Mouse (Mus musculus): Measurements from ENCODE around the gene Phf21a. TPM values are rescaled to one million over a fixed set of nuclear protein-coding genes. Genes with fewer than 3 reads are reported as not detected.

Gene Phf21a
- polyA plus RNA-seq, 1 experiment = 52.8 TPM

DNA sequence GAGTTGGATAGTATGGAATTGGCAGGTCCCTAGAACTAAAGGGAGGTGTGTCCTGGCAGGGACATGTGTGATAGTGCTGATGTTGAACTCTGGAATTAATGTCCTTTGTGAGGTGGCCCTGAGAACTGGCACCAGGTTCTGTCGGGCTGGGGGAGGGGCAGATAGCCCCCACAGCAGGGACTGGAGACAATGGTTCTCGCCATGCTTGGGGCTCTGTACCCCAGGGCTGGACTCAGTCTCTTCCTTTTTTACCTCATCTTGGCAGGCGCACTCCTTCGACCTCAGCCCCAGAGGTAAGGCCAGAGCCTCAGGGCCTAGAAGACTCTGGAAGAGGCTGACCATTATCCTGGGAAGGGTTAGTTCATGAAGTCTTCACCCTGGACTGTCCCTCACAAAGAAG lies 289.8 kb downstream of the Phf21a start:
- no peak for TF ChIP-seq CTCF (IDR thresholded peaks at IDR 0.05; ENCODE audit: control insufficient read depth, insufficient read depth, low read length)
- TF ChIP-seq POLR2A (IDR thresholded peaks at IDR 0.05; ENCODE audit: borderline replicate concordance, control insufficient read depth, low read depth, low read length) = no peak
- WGBS = 81% methylated on average over 4 of the region's 4 CpGs
- H3K4me1 ChIP-seq (ENCODE audit: control insufficient read depth, insufficient read depth, low read length) = no peaks in the 10 kb centered on the region
- no peak overlapping the region for H3K27ac ChIP-seq (ENCODE audit: control insufficient read depth, insufficient read depth, low read depth, low read length, poor library complexity)
- no peak overlapping the region for H3K4me3 ChIP-seq (replicated peaks; ENCODE audit: control insufficient read depth, low read depth, low read length)

DNA sequence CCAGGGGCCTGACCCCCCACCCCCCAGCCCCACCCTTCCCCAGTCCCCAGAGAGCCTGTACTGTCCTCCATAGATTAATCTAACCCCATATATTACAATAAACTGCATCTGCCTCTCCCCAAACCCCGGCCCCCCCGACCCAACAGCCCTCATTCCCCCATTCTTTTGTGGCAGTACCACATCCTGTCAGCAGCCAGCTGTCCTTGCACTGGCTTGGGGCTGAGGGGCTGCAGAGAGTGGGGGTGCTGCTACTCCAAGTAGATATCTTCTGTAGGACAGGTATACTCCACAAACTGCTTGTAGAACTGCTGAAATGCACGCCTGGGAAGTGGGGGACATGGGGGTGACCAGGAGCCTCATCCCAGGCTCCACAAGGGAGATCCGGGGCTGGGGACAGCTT lies 291.2 kb downstream of the Phf21a start:
- Histone ChIP-seq H3K4me3 (replicated peaks; ENCODE audit: control insufficient read depth, low read depth, low read length) (no peak overlapping the region), H3K27ac (ENCODE audit: control insufficient read depth, insufficient read depth, low read depth, low read length, poor library complexity) (no peak overlapping the region), H3K4me1 (ENCODE audit: control insufficient read depth, insufficient read depth, low read length) (no peaks in the 10 kb centered on the region)
- 28% methylated on average over 4 of the region's 4 CpGs for WGBS
- no peak for TF ChIP-seq CTCF (IDR thresholded peaks at IDR 0.05; ENCODE audit: control insufficient read depth, insufficient read depth, low read length)
- TF ChIP-seq POLR2A (IDR thresholded peaks at IDR 0.05; ENCODE audit: borderline replicate concordance, control insufficient read depth, low read depth, low read length) = no peak

DNA sequence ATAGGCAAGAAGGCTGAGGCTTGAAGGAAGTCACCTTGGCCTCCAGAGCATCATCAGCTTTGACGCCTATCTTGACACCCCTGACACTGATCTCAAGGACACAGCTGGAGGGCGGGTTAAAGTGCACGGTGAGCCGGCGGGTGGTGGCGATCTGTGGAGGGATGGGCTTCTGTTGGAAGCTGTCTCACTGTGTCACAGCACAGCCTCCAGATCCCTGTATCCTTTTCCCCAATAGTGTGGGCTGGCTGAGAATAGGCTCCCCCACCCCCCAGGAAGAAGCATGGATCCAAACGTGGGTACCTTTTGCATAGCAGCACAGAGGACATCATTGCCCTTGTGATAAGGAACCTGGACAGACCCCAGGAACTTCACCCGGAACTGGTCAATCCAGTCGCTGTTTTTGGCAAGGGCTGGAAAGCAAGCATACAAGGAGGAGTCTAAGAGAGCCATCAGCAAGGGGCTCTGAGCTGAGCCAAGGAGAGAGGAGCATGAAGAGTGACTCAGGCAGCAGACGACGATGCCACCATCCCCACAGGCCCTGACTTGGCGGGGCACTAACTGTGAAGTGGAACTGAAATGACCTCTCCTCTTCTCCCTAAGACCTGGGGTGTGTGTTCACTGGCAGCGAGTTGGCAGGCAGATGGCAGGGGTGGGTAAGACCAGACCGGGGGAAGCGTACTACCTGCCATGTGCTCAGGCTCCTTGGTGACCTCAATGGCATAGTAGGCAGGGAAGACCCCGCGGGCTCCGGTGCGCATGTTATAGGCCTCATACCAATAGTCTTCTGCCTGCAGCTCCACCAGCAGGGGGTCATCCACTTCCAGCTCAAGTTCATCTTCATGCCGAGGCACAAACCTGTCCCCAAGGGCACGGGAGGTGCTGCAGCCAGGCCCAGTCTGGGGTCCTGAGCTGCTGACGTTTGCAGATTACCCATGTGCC lies 292.5 kb downstream of the Phf21a start:
- no peak for TF ChIP-seq POLR2A (IDR thresholded peaks at IDR 0.05; ENCODE audit: borderline replicate concordance, control insufficient read depth, low read depth, low read length)
- no peak for TF ChIP-seq CTCF (IDR thresholded peaks at IDR 0.05; ENCODE audit: control insufficient read depth, insufficient read depth, low read length)
- H3K27ac ChIP-seq (ENCODE audit: control insufficient read depth, insufficient read depth, low read depth, low read length, poor library complexity) = no peak overlapping the region
- H3K4me1 ChIP-seq (ENCODE audit: control insufficient read depth, insufficient read depth, low read length) = no peaks in the 10 kb centered on the region
- WGBS = 78% methylated on average over 22 of the region's 22 CpGs
- no peak overlapping the region for H3K4me3 ChIP-seq (replicated peaks; ENCODE audit: control insufficient read depth, low read depth, low read length)

DNA sequence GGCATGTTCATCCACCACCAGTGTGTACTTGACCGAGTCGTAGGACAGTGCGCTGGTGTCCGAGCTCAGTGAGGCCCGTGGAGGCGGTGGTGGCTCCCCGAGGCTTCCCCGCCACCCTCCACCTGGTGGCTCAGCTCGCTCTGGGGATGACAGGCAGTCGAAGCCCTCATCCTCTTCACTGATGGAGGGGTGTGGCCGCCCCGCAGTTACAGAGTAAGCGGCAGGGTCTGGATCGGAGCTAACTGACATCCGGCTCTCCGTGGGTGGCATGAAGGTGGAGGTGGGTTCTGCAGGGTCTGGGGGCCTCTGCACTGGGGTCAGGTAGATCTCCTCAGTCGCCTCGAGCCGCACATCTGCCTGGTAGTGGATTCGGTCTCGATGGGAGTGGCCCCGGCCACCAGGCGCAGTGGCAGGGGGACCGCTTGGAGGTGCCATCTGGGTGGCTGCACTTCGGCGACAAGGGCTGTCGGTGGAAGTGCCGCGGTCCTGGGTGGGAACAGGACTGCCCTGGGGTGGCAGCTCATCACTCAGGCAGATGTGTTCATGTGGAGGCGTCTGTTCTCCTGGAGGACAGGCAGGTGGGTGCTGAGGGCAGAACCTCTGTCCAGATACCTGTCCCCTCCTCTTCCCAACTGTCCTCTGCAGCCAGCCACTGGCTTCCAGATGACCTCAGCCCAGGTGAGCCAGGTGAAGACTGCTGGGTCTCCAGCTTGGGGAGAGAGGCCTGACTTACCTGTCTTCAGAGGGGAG lies 294.1 kb downstream of the Phf21a start:
- no peak overlapping the region for H3K4me3 ChIP-seq (replicated peaks; ENCODE audit: control insufficient read depth, low read depth, low read length)
- TF ChIP-seq POLR2A (IDR thresholded peaks at IDR 0.05; ENCODE audit: borderline replicate concordance, control insufficient read depth, low read depth, low read length) = no peak
- TF ChIP-seq CTCF (IDR thresholded peaks at IDR 0.05; ENCODE audit: control insufficient read depth, insufficient read depth, low read length) = no peak
- WGBS = 87% methylated on average over 30 of the region's 30 CpGs

DNA sequence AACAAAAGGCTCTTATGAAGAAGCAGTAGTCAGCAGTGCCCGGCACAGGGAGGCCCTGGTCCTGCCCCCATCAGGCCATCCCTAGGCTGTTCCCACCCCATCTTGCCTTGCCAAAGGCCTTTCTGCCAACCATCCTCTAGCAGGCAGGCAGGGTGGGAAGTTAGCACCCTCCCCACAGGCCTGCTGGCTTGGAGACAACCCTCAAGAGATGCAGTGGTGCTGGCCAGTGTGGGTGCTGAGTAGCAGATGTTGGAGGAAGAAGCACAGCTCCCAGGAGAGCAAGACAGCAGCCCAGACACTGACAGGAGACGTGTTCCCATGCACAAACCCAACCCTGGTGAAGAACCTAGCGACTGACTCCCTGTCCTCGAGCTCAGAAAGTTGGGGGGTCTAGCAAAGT lies 294.7 kb downstream of the Phf21a start:
- 63% methylated on average over 4 of the region's 4 CpGs for WGBS
- no peaks in the 10 kb centered on the region for H3K4me1 ChIP-seq (ENCODE audit: control insufficient read depth, insufficient read depth, low read length)
- no peak for TF ChIP-seq CTCF (IDR thresholded peaks at IDR 0.05; ENCODE audit: control insufficient read depth, insufficient read depth, low read length)
- TF ChIP-seq POLR2A (IDR thresholded peaks at IDR 0.05; ENCODE audit: borderline replicate concordance, control insufficient read depth, low read depth, low read length) = no peak
- no peak overlapping the region for H3K27ac ChIP-seq (ENCODE audit: control insufficient read depth, insufficient read depth, low read depth, low read length, poor library complexity)
- no peak overlapping the region for H3K4me3 ChIP-seq (replicated peaks; ENCODE audit: control insufficient read depth, low read depth, low read length)

More for the DNA sequence above, 294.1 kb downstream of the Phf21a start:
- no peak overlapping the region for H3K27ac ChIP-seq (ENCODE audit: control insufficient read depth, insufficient read depth, low read depth, low read length, poor library complexity)
- H3K4me1 ChIP-seq (ENCODE audit: control insufficient read depth, insufficient read depth, low read length) = no peaks in the 10 kb centered on the region

DNA sequence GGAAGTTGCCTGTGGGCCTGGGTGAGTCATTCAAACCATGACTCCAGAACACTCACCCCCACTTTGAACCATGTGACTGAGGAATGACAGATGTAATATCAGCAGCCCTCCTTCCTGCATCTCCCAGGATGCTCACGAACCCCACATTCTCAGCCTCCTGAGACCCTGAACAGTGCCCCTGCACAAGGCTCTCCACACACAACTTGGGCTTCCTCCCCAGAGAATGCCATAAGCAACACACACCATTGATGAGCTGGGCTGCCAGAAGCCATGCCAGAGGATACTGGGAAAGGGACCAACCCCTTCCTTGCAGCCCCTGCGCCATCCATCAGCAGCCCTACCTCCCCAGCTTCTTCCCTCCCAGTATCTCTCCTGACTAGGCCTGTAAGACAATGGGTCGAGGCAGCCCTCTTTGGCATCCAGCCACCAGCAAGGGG lies 295.2 kb downstream of the Phf21a start:
- Histone ChIP-seq H3K27ac (ENCODE audit: control insufficient read depth, insufficient read depth, low read depth, low read length, poor library complexity) (no peak overlapping the region), H3K4me1 (ENCODE audit: control insufficient read depth, insufficient read depth, low read length) (no peaks in the 10 kb centered on the region), H3K4me3 (replicated peaks; ENCODE audit: control insufficient read depth, low read depth, low read length) (no peak overlapping the region)
- WGBS = 65% methylated on average over 3 of the region's 3 CpGs
- no peak for TF ChIP-seq CTCF (IDR thresholded peaks at IDR 0.05; ENCODE audit: control insufficient read depth, insufficient read depth, low read length)
- TF ChIP-seq POLR2A (IDR thresholded peaks at IDR 0.05; ENCODE audit: borderline replicate concordance, control insufficient read depth, low read depth, low read length) = no peak

DNA sequence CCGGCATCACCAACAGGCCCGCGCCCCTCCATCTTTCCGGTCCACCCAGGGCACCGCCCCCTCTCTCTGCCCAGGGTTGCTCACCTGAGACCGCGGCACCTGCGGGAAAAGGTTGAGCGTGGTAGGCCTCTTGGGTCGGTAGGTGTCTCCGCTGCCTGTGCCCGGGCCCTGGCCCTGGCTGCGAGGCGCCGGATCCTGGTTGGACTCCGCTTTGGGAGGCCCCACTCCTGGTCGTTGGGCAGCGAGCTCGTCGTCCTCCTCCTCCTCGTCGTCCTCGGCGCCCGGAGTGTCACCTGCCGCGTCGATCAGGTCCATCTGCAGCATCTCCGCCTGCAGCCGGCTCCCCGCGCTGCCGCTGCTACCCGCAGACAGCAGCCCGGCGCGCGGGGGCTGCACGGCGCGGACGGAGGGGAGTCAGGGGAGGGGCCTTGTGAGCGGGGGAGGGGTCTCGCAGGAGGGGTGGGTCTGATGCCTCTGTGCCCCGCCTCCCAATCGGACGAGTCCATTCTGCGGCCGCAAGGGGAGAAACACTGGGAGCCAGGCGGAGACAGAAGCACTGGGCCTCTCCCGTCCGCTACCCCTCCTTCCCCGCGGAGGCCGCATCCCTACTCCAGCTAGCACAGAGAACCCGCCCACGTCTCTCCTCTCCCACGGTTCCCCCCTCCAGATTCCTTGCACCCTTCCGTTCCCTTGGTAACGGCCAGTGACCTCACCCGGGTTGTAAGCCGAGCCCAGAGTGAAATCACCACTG lies 296.1 kb downstream of the Phf21a start:
- Histone ChIP-seq H3K27ac (ENCODE audit: control insufficient read depth, insufficient read depth, low read depth, low read length, poor library complexity) (no peak overlapping the region), H3K4me3 (replicated peaks; ENCODE audit: control insufficient read depth, low read depth, low read length) (no peak overlapping the region), H3K4me1 (ENCODE audit: control insufficient read depth, insufficient read depth, low read length) (no peaks in the 10 kb centered on the region)
- WGBS = 3% methylated on average over 62 of the region's 62 CpGs
- TF ChIP-seq CTCF (IDR thresholded peaks at IDR 0.05; ENCODE audit: control insufficient read depth, insufficient read depth, low read length) = no peak
- TF ChIP-seq POLR2A (IDR thresholded peaks at IDR 0.05; ENCODE audit: borderline replicate concordance, control insufficient read depth, low read depth, low read length) = no peak

Data from bone marrow, adult 2 months (tissue).